Mouse (Mus musculus) forebrain, postnatal 0 days (tissue): ENCODE data around the gene Egln2. TPM values are rescaled to one million over a fixed set of nuclear protein-coding genes. Genes with fewer than 3 reads are reported as not detected.

Source experiments
- ATAC-seq: fragments of 200-750 bp; cut with Nextera tagmentation; 2 replicates; pipeline ENCODE4 v1.8.0; 2017; ENCODE audit warnings: mild to moderate bottlenecking, moderate library complexity
- DNase-seq: peaks from one replicate; pipeline ENCODE4 v3.0.0-alpha.2; 2015
- H3K27ac ChIP-seq: fragments of 300-500 bp; sonication (generic); 2 replicates; pipeline ENCODE4 v1.5.1; 2014; ENCODE audit warnings: low read depth, mild to moderate bottlenecking, antibody characterized with exemption, low read length, moderate library complexity, mixed read lengths
- H3K27me3 ChIP-seq: fragments of 300-500 bp; sonication (generic); 2 replicates; pipeline ENCODE4 v1.6.1; 2014; ENCODE audit warnings: mild to moderate bottlenecking, low read length, mixed read lengths; ENCODE audit not compliant: insufficient read depth
- H3K36me3 ChIP-seq: fragments of 300-500 bp; sonication (generic); 2 replicates; pipeline ENCODE4 v1.6.1; 2014; ENCODE audit warnings: mild to moderate bottlenecking, moderate library complexity; ENCODE audit not compliant: insufficient read depth
- H3K4me1 ChIP-seq: fragments of 300-500 bp; sonication (generic); 2 replicates; pipeline ENCODE4 v1.6.1; 2014; ENCODE audit warnings: antibody characterized with exemption; ENCODE audit not compliant: insufficient read depth
- H3K4me2 ChIP-seq: fragments of 300-500 bp; sonication (generic); 2 replicates; pipeline ENCODE4 v1.6.1; 2014; ENCODE audit warnings: low read depth, mild to moderate bottlenecking, moderate library complexity
- H3K4me3 ChIP-seq: fragments of 300-500 bp; sonication (generic); 2 replicates; pipeline ENCODE4 v1.5.1; 2014; ENCODE audit warnings: low read depth, low read length, mixed read lengths
- H3K9ac ChIP-seq: fragments of 300-500 bp; sonication (generic); 2 replicates; pipeline ENCODE4 v1.6.1; 2014; ENCODE audit warnings: mild to moderate bottlenecking
- H3K9me3 ChIP-seq: fragments of 300-500 bp; sonication (generic); 2 replicates; pipeline ENCODE4 v1.6.1; 2016; ENCODE audit warnings: low read length
- CTCF ChIP-seq: sonication (generic); IDR thresholded peaks from 2 replicates; pipeline ENCODE4 v1.5.1; 2016; ENCODE audit warnings: antibody characterized with exemption, control low read depth, low read depth
- WGBS: fragments of 180-500 bp; shearing (Covaris S2); extraction: QIAGEN DNeasy Blood & Tissue Kit; methylation state at CpG from one replicate; pipeline ENCODE4 v1.1.7; 2014; 5-methylcytosine and 5-hydroxymethylcytosine counted together
- microRNA counts: library from miRNA; unstranded; fragments of <30 nt; microRNA quantifications from one replicate; lab custom pipeline; 2015
- microRNA-seq, 2 experiments: library from miRNA; unstranded; fragments of <30 nt; microRNA quantifications; one replicate each; pipeline ENCODE4; 2016
- polyA plus RNA-seq: library from polyadenylated mRNA; unstranded; fragments of >200 nt; fragmentation: Nextera tagmentation; extraction: Ambion mirVana; gene quantifications from 2 replicates; pipeline ENCODE4 v1.2.1, GENCODE M21; 2015
- total RNA-seq: library from RNA; depleted of rRNA; stranded (reverse); fragments of >200 nt; gene quantifications from 2 replicates; pipeline ENCODE4 v1.2.3, GENCODE M21; 2014; rRNA removed

The Egln2 gene
- total and polyA plus RNA-seq, 2 experiments from 2014 or later: 88.3 to 112 TPM

- DNase-seq: no peak
- no peak for ATAC-seq
- Histone ChIP-seq H3K4me3 (no peak overlapping the region), H3K27me3 (no peaks in the 10 kb centered on the region), H3K4me1 (no peaks in the 10 kb centered on the region), H3K36me3 (no peaks in the 10 kb centered on the region), H3K4me2 (no peak overlapping the region), H3K9ac (no peak overlapping the region), H3K27ac (no peak overlapping the region), H3K9me3 (no peaks in the 10 kb centered on the region)
- no peak for TF ChIP-seq CTCF
- WGBS: 75% methylated on average over 5 of the region's 5 CpGs
Observed at GRCm38 (mm10) chr7:27124305-27124832, 42.2 kb downstream of the Egln2 start.

GRCm38 (mm10) chr7:27119676-27120075, 46.9 kb downstream of the Egln2 start, which contains the start of gene Cyp2f2:
TSS of gene Cyp2f2 (plus strand) at chr7:27119909.
- Histone ChIP-seq H3K4me3 (no peak within 1 kb of the TSS), H3K36me3 (no peaks in the 10 kb centered on the region), H3K9me3 (no peaks in the 10 kb centered on the region), H3K4me1 (no peaks in the 10 kb centered on the region), H3K27ac (no peak within 1 kb of the TSS), H3K4me2 (no peak within 1 kb of the TSS), H3K9ac (no peak within 1 kb of the TSS), H3K27me3 (no peaks in the 10 kb centered on the region)
- no peak for ATAC-seq
- no peak for DNase-seq
- no peak for TF ChIP-seq CTCF

GRCm38 (mm10) chr7:27118033-27118511, 48.5 kb downstream of the Egln2 start:
- Histone ChIP-seq H3K27ac (no peak overlapping the region), H3K4me3 (no peak overlapping the region), H3K36me3 (no peaks in the 10 kb centered on the region), H3K9ac (no peak overlapping the region), H3K4me2 (no peak overlapping the region), H3K4me1 (no peaks in the 10 kb centered on the region), H3K27me3 (no peaks in the 10 kb centered on the region), H3K9me3 (no peaks in the 10 kb centered on the region)
- ATAC-seq (no peak), DNase-seq (no peak)
- 65% methylated on average over 4 of the region's 4 CpGs for WGBS
- no peak for TF ChIP-seq CTCF

GRCm38 (mm10) chr7:27111987-27112386, 54.6 kb downstream of the Egln2 start:
- Histone ChIP-seq H3K9ac (no peak overlapping the region), H3K4me3 (no peak overlapping the region), H3K27me3 (no peaks in the 10 kb centered on the region), H3K27ac (no peak overlapping the region), H3K4me1 (no peaks in the 10 kb centered on the region), H3K36me3 (no peaks in the 10 kb centered on the region), H3K4me2 (no peak overlapping the region), H3K9me3 (0 out of 2 replicates have a peak, but pooled peaks cover 5% of the 10 kb centered on the region)
- WGBS: 69% methylated on average over 3 of the region's 3 CpGs
- ATAC-seq (no peak), DNase-seq (no peak)
- TF ChIP-seq CTCF: no peak

- WGBS: 93% methylated on average over 1 of the region's 1 CpGs
- Histone ChIP-seq H3K4me3 (no peak overlapping the region), H3K4me2 (no peak overlapping the region), H3K4me1 (no peaks in the 10 kb centered on the region), H3K27ac (no peak overlapping the region), H3K27me3 (no peaks in the 10 kb centered on the region), H3K9me3 (0 out of 2 replicates have a peak, but pooled peaks cover 5% of the 10 kb centered on the region), H3K36me3 (no peaks in the 10 kb centered on the region), H3K9ac (no peak overlapping the region)
- ATAC-seq (no peak), DNase-seq (no peak)
- no peak for TF ChIP-seq CTCF
Observed at GRCm38 (mm10) chr7:27111038-27111437, 55.6 kb downstream of the Egln2 start.

GRCm38 (mm10) chr7:27110327-27110726, 56.3 kb downstream of the Egln2 start:
- Histone ChIP-seq H3K9me3 (0 out of 2 replicates have a peak, but pooled peaks cover 5% of the 10 kb centered on the region), H3K27ac (no peak overlapping the region), H3K36me3 (no peaks in the 10 kb centered on the region), H3K4me2 (no peak overlapping the region), H3K9ac (no peak overlapping the region), H3K4me3 (no peak overlapping the region), H3K4me1 (no peaks in the 10 kb centered on the region), H3K27me3 (no peaks in the 10 kb centered on the region)
- ATAC-seq (no peak), DNase-seq (no peak)
- TF ChIP-seq CTCF: no peak

MicroRNAs within 50 kb of the gene (microRNA counts, 519-probe panel; counts per million panel counts)
- microRNA mmu-miR-1191 (lab: Ali Mortazavi, UCI): not detected

Small RNA genes within 50 kb of the gene (microRNA-seq; reads per million reads assigned to microRNA genes)
- 0.85 to 1.9 reads per million in 2 experiments for gene Mir1191
- gene Mir3101: 0 to 0.12 reads per million in 2 experiments

Other genes with a start within 250 kb of the Egln2 start
- gene Cyp2a22, start 227.4 kb downstream of the Egln2 start, total RNA-seq: not detected in 2 replicates
- not detected in 2 replicates for gene Cyp2a22, start 227.4 kb downstream of the Egln2 start, polyA plus RNA-seq
- not detected in 2 replicates for gene Cyp2a12, start 137.7 kb downstream of the Egln2 start, total RNA-seq
- not detected in 2 replicates for gene Cyp2a12, start 137.7 kb downstream of the Egln2 start, polyA plus RNA-seq
- 1.2 TPM in 1 of 2 replicates, not detected in the other for gene Cyp2f2, start 46.9 kb downstream of the Egln2 start, total RNA-seq
- gene Cyp2f2, start 46.9 kb downstream of the Egln2 start, polyA plus RNA-seq: 0.13 and 0.27 TPM in 2 replicates
- not detected in 2 replicates for gene Cyp2t4, start 13.1 kb downstream of the Egln2 start, total RNA-seq
- gene Cyp2t4, start 13.1 kb downstream of the Egln2 start, polyA plus RNA-seq: 0.13 and 0.34 TPM in 2 replicates
- gene Rab4b, start 12.1 kb upstream of the Egln2 start, total RNA-seq: 66.8 and 71.6 TPM in 2 replicates
- 125 and 138 TPM in 2 replicates for gene Rab4b, start 12.1 kb upstream of the Egln2 start, polyA plus RNA-seq
- gene Gm21983, start 14.3 kb upstream of the Egln2 start, total RNA-seq: not detected in 2 replicates
- not detected in 2 replicates for gene Gm21983, start 14.3 kb upstream of the Egln2 start, polyA plus RNA-seq
- gene Mia, start 14.4 kb upstream of the Egln2 start, total RNA-seq: 9.0 and 17.4 TPM in 2 replicates
- gene Mia, start 14.4 kb upstream of the Egln2 start, polyA plus RNA-seq: 22.5 and 32.8 TPM in 2 replicates
- 5.7 and 5.8 TPM in 2 replicates for gene BC024978, start 29.0 kb upstream of the Egln2 start, total RNA-seq
- 2.0 TPM in 2 replicates for gene BC024978, start 29.0 kb upstream of the Egln2 start, polyA plus RNA-seq
- 124 and 146 TPM in 2 replicates for gene Snrpa, start 29.5 kb upstream of the Egln2 start, total RNA-seq
- 165 and 169 TPM in 2 replicates for gene Snrpa, start 29.5 kb upstream of the Egln2 start, polyA plus RNA-seq
- gene Itpkc, start 61.9 kb upstream of the Egln2 start, total RNA-seq: 13.6 and 17.6 TPM in 2 replicates
- 4.0 and 4.4 TPM in 2 replicates for gene Itpkc, start 61.9 kb upstream of the Egln2 start, polyA plus RNA-seq
- gene Coq8b, start 66.2 kb upstream of the Egln2 start, total RNA-seq: 25.0 and 26.3 TPM in 2 replicates
- gene Coq8b, start 66.2 kb upstream of the Egln2 start, polyA plus RNA-seq: 16.5 and 19.1 TPM in 2 replicates
- gene Numbl, start 91.6 kb upstream of the Egln2 start, total RNA-seq: 81.6 and 86.4 TPM in 2 replicates
- gene Numbl, start 91.6 kb upstream of the Egln2 start, polyA plus RNA-seq: 47.5 and 51.7 TPM in 2 replicates
- gene Ltbp4, start 170.9 kb upstream of the Egln2 start, total RNA-seq: 13.4 and 26.7 TPM in 2 replicates
- gene Ltbp4, start 170.9 kb upstream of the Egln2 start, polyA plus RNA-seq: 8.3 and 11.7 TPM in 2 replicates
- gene Shkbp1, start 189.2 kb upstream of the Egln2 start, total RNA-seq: 30.2 and 35.6 TPM in 2 replicates
- 31.8 and 33.1 TPM in 2 replicates for gene Shkbp1, start 189.2 kb upstream of the Egln2 start, polyA plus RNA-seq
- gene Gm20479, start 190.6 kb upstream of the Egln2 start, total RNA-seq: not detected in 2 replicates
- not detected in 2 replicates for gene Gm20479, start 190.6 kb upstream of the Egln2 start, polyA plus RNA-seq